Mouse (Mus musculus) heart, postnatal 0 days (tissue): ENCODE data around the gene Wwc1.

Experiments
- CTCF ChIP-seq: IDR thresholded peaks from 2 replicates; pipeline ENCODE4 v1.5.1; 2016; ENCODE audit warnings: antibody characterized with exemption, control low read depth, low read depth
- EP300 ChIP-seq: IDR thresholded peaks from 2 replicates; pipeline ENCODE4 v1.6.1; 2016; ENCODE audit warnings: antibody characterized with exemption, low read depth

GRCm38 (mm10) chr11:35832139-35832538, 148.2 kb downstream of the Wwc1 start:
- no peak for TF ChIP-seq EP300
- no peak for TF ChIP-seq CTCF
